Mouse (Mus musculus) midbrain, embryonic 14.5 days (tissue): ENCODE measurements around the gene Vegfa. TPM values are rescaled to one million over a fixed set of nuclear protein-coding genes. Genes with fewer than 3 reads are reported as not detected.

Experiments
- ATAC-seq: fragments of 200-750 bp; cut with Nextera tagmentation; 2 replicates; pipeline ENCODE4 v1.8.0; 2017; ENCODE audit warnings: moderate number of reproducible peaks, moderate library complexity; ENCODE audit not compliant: low FRiP score, low TSS enrichment
- DNase-seq: peaks from one replicate; pipeline ENCODE4 v3.0.0-alpha.2; 2015
- H3K27ac ChIP-seq: fragments of 300-500 bp; sonication (generic); replicated peaks from 2 replicates; pipeline ENCODE4 v1.5.1; 2014; ENCODE audit warnings: mild to moderate bottlenecking, low read depth, low read length, moderate library complexity
- H3K27me3 ChIP-seq: fragments of 300-500 bp; sonication (generic); 2 replicates; pipeline ENCODE4 v1.6.1; 2014; ENCODE audit warnings: low read length, control low read depth, mixed read lengths; ENCODE audit not compliant: control insufficient read depth, insufficient read depth
- H3K36me3 ChIP-seq: fragments of 300-500 bp; sonication (generic); 2 replicates; pipeline ENCODE4 v1.6.1; 2014; ENCODE audit warnings: low read length, control low read depth; ENCODE audit not compliant: control insufficient read depth, insufficient read depth
- H3K4me1 ChIP-seq: fragments of 300-500 bp; sonication (generic); 2 replicates; pipeline ENCODE4 v1.6.1; 2014; ENCODE audit warnings: mild to moderate bottlenecking, antibody characterized with exemption, low read length, control low read depth; ENCODE audit not compliant: control insufficient read depth, insufficient read depth
- H3K4me2 ChIP-seq: fragments of 300-500 bp; sonication (generic); 2 replicates; pipeline ENCODE4 v1.6.1; 2014; ENCODE audit warnings: mild to moderate bottlenecking, low read length, moderate library complexity
- H3K4me3 ChIP-seq: fragments of 300-500 bp; sonication (generic); replicated peaks from 2 replicates; pipeline ENCODE4 v1.5.1; 2014; ENCODE audit warnings: low read depth, low read length
- H3K9ac ChIP-seq: fragments of 300-500 bp; sonication (generic); replicated peaks from 2 replicates; pipeline ENCODE4 v1.6.1; 2014; ENCODE audit warnings: mild to moderate bottlenecking, low read length, moderate library complexity
- H3K9me3 ChIP-seq: fragments of 300-500 bp; sonication (generic); 2 replicates; pipeline ENCODE4 v1.6.1; 2016; ENCODE audit warnings: low read length, control low read depth, mixed read lengths; ENCODE audit not compliant: control insufficient read depth
- WGBS: fragments of 180-500 bp; shearing (Covaris S2); extraction: QIAGEN DNeasy Blood & Tissue Kit; methylation state at CpG from one replicate; pipeline ENCODE4 v1.1.7; 2014; 5-methylcytosine and 5-hydroxymethylcytosine counted together
- polyA plus RNA-seq: library from polyadenylated mRNA; unstranded; fragments of >200 nt; fragmentation: Nextera tagmentation; extraction: Ambion mirVana; gene quantifications from 2 replicates; pipeline ENCODE4 v1.2.1, GENCODE M21; 2014

The Vegfa gene
- polyA plus RNA-seq, 1 experiment from 2014 or later, result 4.3 TPM

DNA sequence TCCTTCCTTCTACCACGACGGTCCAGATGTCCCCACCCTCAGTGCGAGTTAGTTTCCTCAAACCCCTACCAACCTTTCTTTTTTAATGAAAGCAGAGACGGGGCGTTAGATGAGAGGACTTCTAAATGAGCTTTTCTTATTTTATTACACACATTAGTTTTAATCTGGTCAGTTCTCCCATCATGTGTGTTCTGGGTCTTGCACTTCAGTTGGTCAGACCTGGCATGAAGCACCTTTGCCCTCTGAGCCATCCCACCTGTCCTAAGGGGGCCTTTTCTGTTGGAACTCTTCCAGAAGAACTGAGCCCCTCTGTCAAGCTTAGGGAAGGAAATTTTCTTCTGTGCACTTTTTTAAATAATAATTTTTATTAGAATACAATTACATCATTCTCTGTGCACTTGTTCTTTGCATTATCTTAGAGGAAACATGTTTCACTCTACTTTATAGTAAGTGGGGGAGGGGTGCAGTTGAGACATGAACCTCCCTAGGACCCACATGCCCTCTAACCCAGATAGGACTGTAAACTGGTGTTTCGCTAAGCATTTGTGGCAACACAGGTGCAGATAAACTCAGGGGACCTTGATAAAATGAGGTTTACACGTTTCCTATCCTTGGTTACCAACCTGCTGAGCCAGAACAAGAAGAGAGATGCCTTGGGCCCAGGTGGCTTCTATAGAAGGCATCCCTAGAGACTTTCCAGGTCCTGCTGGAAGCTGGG lies 42.4 kb upstream of the Vegfa start:
- Histone ChIP-seq H3K36me3 (no peaks in the 10 kb centered on the region), H3K4me2 (no peak overlapping the region), H3K27ac (no peak overlapping the region), H3K9me3 (no peaks in the 10 kb centered on the region), H3K4me1 (no peaks in the 10 kb centered on the region), H3K27me3 (no peaks in the 10 kb centered on the region), H3K9ac (no peak overlapping the region), H3K4me3 (no peak overlapping the region)
- DNase-seq (no peak), ATAC-seq (no peak)
- WGBS, result 74% methylated on average over 7 of the region's 7 CpGs

DNA sequence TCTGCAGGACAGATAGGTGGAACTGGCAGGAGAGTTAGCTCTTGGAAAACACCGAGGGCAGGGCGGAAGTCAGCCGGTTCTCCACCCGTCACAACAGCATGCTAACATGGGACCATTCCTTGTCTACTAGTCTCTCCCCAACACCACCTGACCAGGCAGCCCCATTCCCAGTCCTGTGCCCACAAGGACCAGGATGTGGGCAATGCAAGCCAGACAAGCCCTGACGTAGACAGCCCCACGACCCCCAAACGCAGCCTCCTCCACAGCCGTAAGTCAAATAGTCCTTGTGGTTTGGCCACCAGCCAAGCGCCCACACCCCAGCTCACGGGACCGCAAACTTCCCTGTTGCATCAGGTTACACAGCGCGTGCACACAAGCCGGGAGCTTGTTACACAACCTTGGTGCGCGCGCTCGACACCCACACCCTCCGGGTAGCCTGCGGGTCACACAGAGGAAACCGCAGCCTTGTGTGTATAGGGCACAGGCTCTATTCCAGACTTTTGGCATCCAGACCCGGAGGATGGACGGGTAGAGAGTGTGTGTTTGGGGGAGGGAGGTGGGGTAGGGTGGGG lies 41.6 kb upstream of the Vegfa start:
- Histone ChIP-seq H3K9ac (no peak overlapping the region), H3K27ac (no peak overlapping the region), H3K9me3 (no peaks in the 10 kb centered on the region), H3K4me1 (no peaks in the 10 kb centered on the region), H3K36me3 (no peaks in the 10 kb centered on the region), H3K4me2 (no peak overlapping the region), H3K4me3 (no peak overlapping the region), H3K27me3 (no peaks in the 10 kb centered on the region)
- WGBS, result 77% methylated on average over 23 of the region's 23 CpGs
- ATAC-seq, result 0 out of 2 replicates have a peak, but pooled peaks have one; percentile 14
- DNase-seq, result peak; percentile 13

DNA sequence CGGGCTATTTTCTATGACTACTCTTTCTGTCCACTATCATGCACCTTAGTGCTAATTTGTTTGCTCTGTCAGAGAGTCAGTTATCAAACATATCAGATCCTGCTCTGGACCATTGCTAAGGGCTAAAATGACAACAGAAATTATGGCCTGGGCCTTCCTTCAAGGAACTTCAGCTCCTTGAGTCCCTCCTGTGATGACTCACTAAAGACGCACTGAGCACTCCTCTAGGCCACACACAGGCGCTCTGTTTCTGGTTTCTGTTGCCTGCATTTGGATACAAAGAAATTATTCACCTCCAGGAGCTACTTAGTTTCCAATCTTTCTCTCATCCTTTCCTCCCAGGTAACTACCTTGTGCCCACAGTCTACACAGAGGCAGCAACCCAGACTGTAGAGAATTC lies 39.4 kb upstream of the Vegfa start:
- 94% methylated on average over 3 of the region's 3 CpGs for WGBS
- H3K9me3 ChIP-seq, result no peaks in the 10 kb centered on the region

DNA sequence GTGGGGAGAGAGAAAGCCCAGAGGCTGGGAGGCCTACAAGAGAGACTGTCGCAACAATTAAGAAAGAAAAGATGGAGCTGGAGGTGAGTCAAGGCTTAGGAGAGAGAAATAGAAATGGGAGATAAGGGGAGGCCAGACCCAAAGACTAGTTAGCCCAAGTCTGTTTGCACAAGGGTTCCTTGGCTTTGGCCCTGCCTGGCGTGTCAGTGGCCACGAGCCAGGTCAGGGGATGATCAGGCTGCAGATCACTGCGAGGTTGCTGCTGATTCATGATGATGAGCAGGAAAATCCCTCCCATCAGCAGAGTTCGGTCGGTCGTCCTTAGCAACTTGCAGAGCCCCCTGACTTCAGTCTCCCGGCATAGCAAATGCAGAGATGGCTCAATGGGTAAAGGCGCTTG lies 37.9 kb upstream of the Vegfa start:
- no peak for ATAC-seq
- 51% methylated on average over 9 of the region's 9 CpGs for WGBS
- Histone ChIP-seq H3K27ac (no peak overlapping the region), H3K4me3 (no peak overlapping the region), H3K36me3 (no peaks in the 10 kb centered on the region), H3K9ac (no peak overlapping the region), H3K4me2 (no peak overlapping the region), H3K27me3 (no peaks in the 10 kb centered on the region), H3K9me3 (no peaks in the 10 kb centered on the region), H3K4me1 (no peaks in the 10 kb centered on the region)
- DNase-seq, result no peak

More for the DNA sequence above, 39.4 kb upstream of the Vegfa start:
- Histone ChIP-seq H3K4me2 (no peak overlapping the region), H3K4me1 (no peaks in the 10 kb centered on the region), H3K36me3 (no peaks in the 10 kb centered on the region), H3K4me3 (no peak overlapping the region), H3K9ac (no peak overlapping the region), H3K27me3 (no peaks in the 10 kb centered on the region), H3K27ac (no peak overlapping the region)
- ATAC-seq, result no peak
- no peak for DNase-seq

DNA sequence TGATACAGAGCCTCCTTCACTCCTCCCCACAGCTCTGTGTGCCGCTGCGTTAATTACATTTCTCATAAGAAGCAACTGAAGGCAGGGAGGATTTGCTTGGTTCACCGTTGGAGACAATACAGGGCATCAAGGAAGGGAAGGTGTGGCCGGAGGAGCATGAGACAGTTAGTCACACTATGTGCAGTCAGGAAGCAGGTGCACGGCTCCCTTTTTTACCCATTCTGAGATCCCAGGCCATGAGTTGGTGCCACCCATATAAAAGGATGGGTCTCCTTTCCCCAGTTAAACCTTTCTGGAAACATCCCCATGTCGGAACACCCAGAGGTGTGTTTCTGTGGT lies 31.8 kb upstream of the Vegfa start:
- Histone ChIP-seq H3K4me3 (no peak overlapping the region), H3K9me3 (no peaks in the 10 kb centered on the region), H3K9ac (no peak overlapping the region), H3K27ac (no peak overlapping the region), H3K4me2 (no peak overlapping the region), H3K4me1 (peaks cover 10% of the 10 kb centered on the region), H3K36me3 (no peaks in the 10 kb centered on the region), H3K27me3 (no peaks in the 10 kb centered on the region)
- no peak for ATAC-seq
- DNase-seq, result no peak
- WGBS, result 48% methylated on average over 6 of the region's 6 CpGs

DNA sequence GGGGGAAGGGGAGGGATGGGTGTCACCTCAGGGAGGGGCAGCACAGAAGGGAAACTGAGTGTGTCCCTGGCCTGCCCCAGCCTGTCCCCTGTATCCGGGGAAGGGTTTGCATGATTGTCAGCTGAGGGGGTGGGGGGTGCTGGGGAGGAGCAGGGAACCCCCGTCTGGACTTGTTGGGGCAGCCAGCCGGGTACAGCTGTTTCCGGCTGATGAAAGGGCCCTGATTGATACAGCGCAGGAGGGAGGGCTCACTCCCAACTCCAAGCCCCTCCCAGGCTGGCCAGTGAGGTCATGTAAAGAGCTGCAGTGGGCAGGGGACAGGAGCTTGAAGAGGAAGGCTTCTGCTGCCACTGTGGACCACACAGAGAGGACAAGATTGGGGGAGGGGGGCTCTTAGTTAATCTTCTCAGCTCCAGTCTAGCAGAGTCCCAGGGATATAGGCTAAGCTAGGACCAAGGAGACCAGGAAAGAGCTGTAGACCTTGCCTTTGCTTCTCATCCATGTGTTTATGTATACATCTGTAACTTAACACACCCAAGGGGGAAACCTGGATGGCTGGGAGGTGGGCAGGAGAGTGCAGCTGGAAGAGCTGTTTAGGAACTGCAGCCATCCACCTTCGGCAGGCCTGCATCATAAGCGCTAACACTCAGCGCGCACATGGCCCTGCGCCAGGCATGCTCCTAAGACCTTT lies 31.3 kb upstream of the Vegfa start:
- H3K4me2 ChIP-seq, result no peak overlapping the region

DNA sequence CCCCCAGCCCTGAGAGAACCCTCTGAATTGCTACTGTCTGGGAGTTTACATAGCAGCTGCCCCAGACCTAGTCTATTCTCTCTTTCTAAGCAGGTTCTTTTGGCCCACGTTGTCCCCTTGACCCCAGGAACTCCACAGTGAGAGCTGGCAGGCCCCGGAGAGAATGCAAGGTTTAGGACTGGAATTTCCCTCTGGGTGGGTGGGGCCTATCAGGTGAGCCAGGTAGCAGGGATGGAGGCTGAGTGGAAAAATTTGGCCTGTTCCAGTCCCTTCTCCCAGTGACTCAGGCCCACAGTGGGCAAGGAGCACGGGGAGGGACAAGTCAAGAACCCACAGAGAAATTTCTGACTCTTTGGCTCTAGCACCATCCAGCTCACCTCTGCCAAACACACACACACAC lies 28.1 kb upstream of the Vegfa start:
- Histone ChIP-seq H3K27me3 (no peaks in the 10 kb centered on the region), H3K27ac (no peak overlapping the region), H3K36me3 (no peaks in the 10 kb centered on the region), H3K4me2 (no peak overlapping the region), H3K9ac (no peak overlapping the region), H3K4me1 (peaks cover 10% of the 10 kb centered on the region), H3K4me3 (no peak overlapping the region), H3K9me3 (no peaks in the 10 kb centered on the region)
- ATAC-seq (no peak), DNase-seq (no peak)
- WGBS, result 74% methylated on average over 3 of the region's 3 CpGs

More for the DNA sequence above, 31.3 kb upstream of the Vegfa start:
- DNase-seq (peak; percentile 73), ATAC-seq (0 out of 2 replicates have a peak, but pooled peaks have one; percentile 50)
- H3K27me3 ChIP-seq, result no peaks in the 10 kb centered on the region
- no peaks in the 10 kb centered on the region for H3K36me3 ChIP-seq
- peaks cover 10% of the 10 kb centered on the region for H3K4me1 ChIP-seq
- 28% methylated on average over 10 of the region's 10 CpGs for WGBS
- H3K27ac ChIP-seq, result no peak overlapping the region
- no peaks in the 10 kb centered on the region for H3K9me3 ChIP-seq
- peak overlapping the region; percentile 13; the same call in 1 of the 2 replicates for H3K9ac ChIP-seq
- no peak overlapping the region for H3K4me3 ChIP-seq

DNA sequence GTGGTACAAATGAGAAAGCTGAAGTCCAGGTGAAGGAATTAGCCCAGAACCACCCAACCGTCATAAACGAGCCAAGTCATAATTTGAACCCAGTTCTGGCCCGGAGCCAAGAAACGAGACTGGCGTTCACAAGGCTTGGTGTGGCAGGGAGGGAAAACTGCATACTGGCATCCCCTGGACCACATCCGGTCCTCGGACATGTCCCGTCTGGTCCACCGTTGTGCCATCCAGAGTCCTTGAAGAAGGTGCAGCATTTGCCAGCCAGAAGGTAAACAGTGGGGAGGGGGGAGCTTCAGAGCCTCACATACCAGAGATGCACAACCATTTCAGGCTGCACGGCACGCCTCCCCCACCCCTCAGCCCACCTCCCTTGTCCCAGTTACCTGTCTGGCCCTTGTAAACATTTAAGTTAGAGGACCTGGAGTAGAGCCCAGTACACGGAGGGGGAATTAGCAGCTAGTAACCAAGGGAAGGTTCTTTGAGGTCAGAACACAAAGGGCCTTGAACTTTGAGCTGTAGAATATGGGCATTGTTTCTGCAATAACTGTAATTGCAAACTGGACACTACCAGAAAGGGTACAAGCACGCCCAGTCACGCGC lies 27.2 kb upstream of the Vegfa start:
- no peak overlapping the region for H3K4me2 ChIP-seq
- no peaks in the 10 kb centered on the region for H3K9me3 ChIP-seq
- WGBS, result 90% methylated on average over 15 of the region's 15 CpGs
- no peaks in the 10 kb centered on the region for H3K27me3 ChIP-seq
- H3K27ac ChIP-seq, result no peak overlapping the region
- DNase-seq, result no peak
- no peak for ATAC-seq
- H3K4me3 ChIP-seq, result no peak overlapping the region
- peaks cover 10% of the 10 kb centered on the region for H3K4me1 ChIP-seq
- no peak overlapping the region for H3K9ac ChIP-seq
- H3K36me3 ChIP-seq, result no peaks in the 10 kb centered on the region
